Mouse (Mus musculus) limb, embryonic 12.5 days (tissue): ENCODE data around the gene Rab25. TPM values are rescaled to one million over a fixed set of nuclear protein-coding genes. Genes with fewer than 3 reads are reported as not detected.

Experiments used
- ATAC-seq: fragments of 200-750 bp; cut with Nextera tagmentation; 2 replicates; pipeline ENCODE4 v1.8.0; 2017; ENCODE audit warnings: low read depth, moderate TSS enrichment; ENCODE audit not compliant: insufficient number of reproducible peaks, insufficient read depth, low FRiP score, low TSS enrichment
- H3K27ac ChIP-seq: fragments of 300-500 bp; sonication (generic); 2 replicates; pipeline ENCODE4 v1.5.1; 2016; ENCODE audit warnings: mild to moderate bottlenecking, moderate library complexity
- H3K27me3 ChIP-seq: fragments of 300-500 bp; sonication (generic); 2 replicates; pipeline ENCODE4 v1.6.1; 2016; ENCODE audit warnings: mild to moderate bottlenecking, moderate library complexity
- H3K36me3 ChIP-seq: fragments of 300-500 bp; sonication (generic); 2 replicates; pipeline ENCODE4 v1.6.1; 2016; ENCODE audit warnings: mild to moderate bottlenecking, moderate library complexity
- H3K4me1 ChIP-seq: fragments of 300-500 bp; sonication (generic); replicated peaks from 2 replicates; pipeline ENCODE4 v1.6.1; 2016
- H3K4me2 ChIP-seq: fragments of 300-500 bp; sonication (generic); 2 replicates; pipeline ENCODE4 v1.6.1; 2016; ENCODE audit warnings: mild to moderate bottlenecking, moderate library complexity
- H3K4me3 ChIP-seq: fragments of 300-500 bp; sonication (generic); replicated peaks from 2 replicates; pipeline ENCODE4 v1.5.1; 2016; ENCODE audit warnings: mild to moderate bottlenecking
- H3K9ac ChIP-seq: fragments of 300-500 bp; sonication (generic); replicated peaks from 2 replicates; pipeline ENCODE4 v1.6.1; 2016; ENCODE audit warnings: mild to moderate bottlenecking, moderate library complexity
- H3K9me3 ChIP-seq: fragments of 300-500 bp; sonication (generic); 2 replicates; pipeline ENCODE4 v1.6.1; 2016; ENCODE audit warnings: mild to moderate bottlenecking, moderate library complexity
- WGBS: fragments of 180-500 bp; shearing (Covaris S2); methylation state at CpG from one replicate; pipeline ENCODE4 v1.1.7; 2016; 5-methylcytosine and 5-hydroxymethylcytosine counted together
- polyA plus RNA-seq: library from polyadenylated mRNA; unstranded; fragments of >200 nt; fragmentation: Nextera tagmentation; extraction: Ambion mirVana; gene quantifications from 2 replicates; pipeline ENCODE4 v1.2.1, GENCODE M21; 2016

Rab25 gene
- polyA plus RNA-seq, 1 experiment from 2014 or later: 2.6 TPM

- H3K4me3 ChIP-seq: no peak overlapping the region
- no peak overlapping the region for H3K27ac ChIP-seq
- H3K36me3 ChIP-seq: peaks cover 30% of the 10 kb centered on the region
- no peaks in the 10 kb centered on the region for H3K9me3 ChIP-seq
- no peak for ATAC-seq
- no peaks in the 10 kb centered on the region for H3K27me3 ChIP-seq
- H3K4me1 ChIP-seq: peaks cover 5% of the 10 kb centered on the region; the same call in 1 of the 2 replicates
- WGBS: 94% methylated on average over 6 of the region's 6 CpGs
- H3K4me2 ChIP-seq: no peak overlapping the region
- H3K9ac ChIP-seq: no peak overlapping the region
Measured at GRCm38 (mm10) chr3:88521156-88521555, 26.9 kb downstream of the Rab25 start.

- no peak for ATAC-seq
- Histone ChIP-seq H3K27ac (no peak overlapping the region), H3K9ac (no peak overlapping the region), H3K9me3 (no peaks in the 10 kb centered on the region), H3K4me2 (no peak overlapping the region), H3K27me3 (no peaks in the 10 kb centered on the region), H3K4me3 (no peak overlapping the region), H3K4me1 (no peaks in the 10 kb centered on the region; the same call in 1 of the 2 replicates), H3K36me3 (peaks cover 27% of the 10 kb centered on the region)
- 81% methylated on average over 2 of the region's 2 CpGs for WGBS
Measured at GRCm38 (mm10) chr3:88520078-88520477, 28.0 kb downstream of the Rab25 start.

GRCm38 (mm10) chr3:88518411-88518810, 29.7 kb downstream of the Rab25 start:
- ATAC-seq: no peak
- H3K27me3 ChIP-seq: no peaks in the 10 kb centered on the region
- peaks cover 10% of the 10 kb centered on the region for H3K36me3 ChIP-seq
- H3K4me1 ChIP-seq: peaks cover 12% of the 10 kb centered on the region
- H3K4me3 ChIP-seq: no peak overlapping the region
- no peak overlapping the region for H3K27ac ChIP-seq
- no peak overlapping the region for H3K9ac ChIP-seq
- WGBS: 67% methylated on average over 4 of the region's 4 CpGs
- H3K9me3 ChIP-seq: no peaks in the 10 kb centered on the region
- no peak overlapping the region for H3K4me2 ChIP-seq

- Histone ChIP-seq H3K9ac (no peak overlapping the region), H3K4me2 (no peak overlapping the region), H3K4me1 (peaks cover 32% of the 10 kb centered on the region), H3K4me3 (no peak overlapping the region), H3K27me3 (no peaks in the 10 kb centered on the region), H3K36me3 (no peaks in the 10 kb centered on the region), H3K9me3 (no peaks in the 10 kb centered on the region), H3K27ac (no peak overlapping the region)
- no peak for ATAC-seq
- 74% methylated on average over 2 of the region's 2 CpGs for WGBS
Measured at GRCm38 (mm10) chr3:88516407-88516806, 31.7 kb downstream of the Rab25 start.

GRCm38 (mm10) chr3:88515095-88515386, 33.1 kb downstream of the Rab25 start:
- Histone ChIP-seq H3K27me3 (no peaks in the 10 kb centered on the region), H3K36me3 (no peaks in the 10 kb centered on the region), H3K9me3 (no peaks in the 10 kb centered on the region), H3K9ac (no peak overlapping the region), H3K4me1 (peaks cover 44% of the 10 kb centered on the region), H3K27ac (no peak overlapping the region), H3K4me3 (no peak overlapping the region), H3K4me2 (no peak overlapping the region)
- no peak for ATAC-seq
- WGBS: 97% methylated on average over 2 of the region's 2 CpGs

- H3K4me2 ChIP-seq: no peak overlapping the region
Measured at GRCm38 (mm10) chr3:88514231-88515094, 33.6 kb downstream of the Rab25 start.

GRCm38 (mm10) chr3:88513546-88514115, 34.5 kb downstream of the Rab25 start:
- Histone ChIP-seq H3K9ac (no peak overlapping the region), H3K4me3 (no peak overlapping the region), H3K36me3 (no peaks in the 10 kb centered on the region), H3K9me3 (no peaks in the 10 kb centered on the region), H3K4me1 (peaks cover 53% of the 10 kb centered on the region), H3K4me2 (0 out of 2 replicates have a peak overlapping the region, but pooled peaks have one; percentile 28), H3K27ac (peak overlapping the region; percentile 85), H3K27me3 (no peaks in the 10 kb centered on the region)
- 88% methylated on average over 7 of the region's 7 CpGs for WGBS
- no peak for ATAC-seq

More at GRCm38 (mm10) chr3:88514231-88515094, 33.6 kb downstream of the Rab25 start:
- Histone ChIP-seq H3K27ac (no peak overlapping the region), H3K4me1 (peaks cover 49% of the 10 kb centered on the region), H3K9ac (no peak overlapping the region), H3K4me3 (no peak overlapping the region), H3K36me3 (no peaks in the 10 kb centered on the region), H3K9me3 (no peaks in the 10 kb centered on the region), H3K27me3 (no peaks in the 10 kb centered on the region)
- 74% methylated on average over 10 of the region's 10 CpGs for WGBS
- no peak for ATAC-seq

GRCm38 (mm10) chr3:88512896-88513545, 35.1 kb downstream of the Rab25 start:
- Histone ChIP-seq H3K9ac (no peak overlapping the region), H3K36me3 (no peaks in the 10 kb centered on the region), H3K4me1 (peaks cover 53% of the 10 kb centered on the region), H3K4me2 (peak overlapping the region; percentile 28), H3K27me3 (no peaks in the 10 kb centered on the region), H3K4me3 (no peak overlapping the region), H3K27ac (peak overlapping the region; percentile 85), H3K9me3 (no peaks in the 10 kb centered on the region)
- no peak for ATAC-seq
- 35% methylated on average over 13 of the region's 15 CpGs for WGBS

- no peak overlapping the region for H3K9ac ChIP-seq
- no peak overlapping the region for H3K4me3 ChIP-seq
- H3K36me3 ChIP-seq: no peaks in the 10 kb centered on the region
- peak overlapping the region; percentile 85 for H3K27ac ChIP-seq
- peak overlapping the region; percentile 28 for H3K4me2 ChIP-seq
- H3K4me1 ChIP-seq: peaks cover 53% of the 10 kb centered on the region
- WGBS: 44% methylated on average over 6 of the region's 6 CpGs
- no peaks in the 10 kb centered on the region for H3K27me3 ChIP-seq
- ATAC-seq: no peak
- H3K9me3 ChIP-seq: no peaks in the 10 kb centered on the region
Measured at GRCm38 (mm10) chr3:88512141-88512895, 35.8 kb downstream of the Rab25 start.

- Histone ChIP-seq H3K36me3 (no peaks in the 10 kb centered on the region), H3K27me3 (no peaks in the 10 kb centered on the region), H3K27ac (peak overlapping the region; percentile 85), H3K4me2 (no peak overlapping the region), H3K9ac (no peak overlapping the region), H3K4me3 (no peak overlapping the region), H3K4me1 (peaks cover 55% of the 10 kb centered on the region), H3K9me3 (no peaks in the 10 kb centered on the region)
- WGBS: 47% methylated on average over 4 of the region's 4 CpGs
- no peak for ATAC-seq
Measured at GRCm38 (mm10) chr3:88511559-88511958, 36.5 kb downstream of the Rab25 start.
